Mouse (Mus musculus) spleen, postnatal 4 days (tissue): Measurements from ENCODE around the gene Atp8a1.
"Not testable (repeated sequence)": the region's sequence is repeated elsewhere in the genome, so short reads cannot be mapped to it uniquely, and the experiment has no call there.

Source experiments
- DNase-seq, 2 experiments: peaks; one replicate each; pipeline ENCODE4 v3.0.0; 2022; ENCODE audit warnings: low spot score in 2 of 2

Gene Atp8a1

GRCm38 (mm10) chr5:67826935-67827334 lies 20.3 kb downstream of the Atp8a1 start:
- no peak for DNase-seq

DNA sequence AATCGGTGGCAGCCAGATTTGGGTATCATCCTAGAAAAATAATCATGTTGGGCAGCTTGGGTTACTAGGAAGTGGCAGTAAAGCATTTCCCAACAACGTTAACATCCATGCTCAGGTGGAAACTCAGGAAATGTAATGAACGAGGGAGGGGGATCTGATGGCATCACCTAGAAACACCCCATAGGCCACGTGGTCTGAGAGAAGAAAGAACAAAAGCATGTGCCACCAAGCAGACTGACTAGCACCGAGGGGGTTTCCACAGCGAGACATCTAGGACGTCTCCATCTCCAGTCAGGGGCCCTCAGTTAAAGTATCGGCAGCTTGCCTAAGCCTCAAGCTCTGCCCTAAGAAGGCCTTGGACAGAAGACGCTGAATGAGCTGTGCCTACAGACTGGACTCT lies 21.0 kb downstream of the Atp8a1 start:
- no peak for DNase-seq

- DNase-seq = no peak
These were observed 22.6 kb downstream of the Atp8a1 start for GRCm38 (mm10) chr5:67824600-67824999.

DNA sequence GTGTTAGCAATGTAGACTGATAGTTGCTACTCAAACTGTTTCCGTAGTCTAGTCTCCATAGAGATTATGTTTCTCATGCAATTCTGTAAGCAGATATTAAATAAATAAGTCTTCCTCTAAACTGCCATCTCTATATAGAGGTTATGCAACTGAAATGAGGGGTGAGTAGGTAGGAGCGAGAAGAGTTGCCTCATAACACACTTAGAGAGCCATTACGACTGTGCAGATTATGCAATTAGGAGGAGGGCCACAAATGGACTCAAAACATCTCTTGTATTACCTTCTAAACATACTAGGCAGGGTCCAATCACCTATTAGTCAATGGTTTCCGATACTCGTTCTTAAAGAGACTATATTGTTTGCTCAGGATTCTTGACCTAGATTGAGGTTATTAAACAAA lies 23.5 kb downstream of the Atp8a1 start:
- DNase-seq = no peak

GRCm38 (mm10) chr5:67822619-67823018 lies 24.6 kb downstream of the Atp8a1 start:
- DNase-seq = no peak

- peak in 1 of 2 experiments; percentile 41 for DNase-seq
These were observed 25.2 kb downstream of the Atp8a1 start for GRCm38 (mm10) chr5:67821987-67822401.

GRCm38 (mm10) chr5:67821185-67821584 lies 26.0 kb downstream of the Atp8a1 start:
- no peak for DNase-seq

DNA sequence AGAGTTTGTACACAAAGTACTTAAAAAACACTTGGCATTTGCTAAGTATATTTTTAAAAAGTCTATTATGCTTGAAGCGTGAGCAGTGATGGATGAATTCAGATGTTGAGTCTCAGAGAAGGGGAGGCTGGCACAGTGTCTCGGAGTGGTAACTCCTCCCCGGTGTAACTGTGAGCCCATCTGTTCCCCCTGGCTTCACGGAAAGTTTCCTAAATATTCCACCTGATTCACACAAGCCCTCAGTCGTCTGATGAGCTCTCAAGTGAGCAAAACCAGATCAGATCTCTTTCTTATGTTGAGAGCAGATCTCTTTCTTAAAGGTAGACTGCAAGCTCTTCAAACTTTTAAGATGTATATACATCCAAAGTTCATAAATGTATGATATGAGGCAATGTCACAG lies 27.8 kb downstream of the Atp8a1 start:
- DNase-seq = no peak

DNA sequence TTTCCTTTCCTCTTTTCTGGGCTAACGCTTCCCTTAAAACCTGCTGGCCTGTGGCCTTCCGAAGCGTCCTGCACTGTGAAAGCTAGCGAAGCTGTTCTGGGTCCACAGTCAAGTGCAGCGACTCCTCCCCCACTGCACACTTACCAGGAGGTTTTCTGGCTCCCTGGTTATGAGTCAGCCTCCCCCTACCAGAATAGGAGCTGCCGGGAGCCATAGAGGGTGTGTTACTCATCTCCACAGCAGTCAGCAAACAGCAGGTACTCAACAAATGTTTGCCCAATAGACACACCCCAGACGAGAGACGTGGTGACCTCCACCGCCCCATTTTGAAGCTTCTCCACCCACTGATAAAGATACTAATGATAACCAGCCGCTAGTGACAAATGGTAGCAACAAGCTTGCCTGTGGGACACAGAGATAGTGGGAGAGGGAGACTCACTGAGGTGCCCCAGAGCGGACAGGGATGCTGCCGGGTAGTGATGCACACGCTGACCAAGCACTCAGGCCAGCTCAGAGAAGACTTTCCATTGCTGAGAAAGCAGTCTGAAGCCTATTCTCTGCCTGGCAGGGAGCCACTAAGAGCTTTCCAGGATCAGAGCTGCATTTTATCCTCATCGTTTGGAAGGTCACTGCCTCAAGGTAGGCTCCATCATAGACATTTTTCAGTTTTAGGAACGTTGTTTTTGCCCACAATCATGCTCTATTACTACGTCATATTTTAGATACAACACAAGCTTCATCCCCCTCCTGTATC lies 31.5 kb downstream of the Atp8a1 start:
- DNase-seq = peak; percentile 39 to 72

DNA sequence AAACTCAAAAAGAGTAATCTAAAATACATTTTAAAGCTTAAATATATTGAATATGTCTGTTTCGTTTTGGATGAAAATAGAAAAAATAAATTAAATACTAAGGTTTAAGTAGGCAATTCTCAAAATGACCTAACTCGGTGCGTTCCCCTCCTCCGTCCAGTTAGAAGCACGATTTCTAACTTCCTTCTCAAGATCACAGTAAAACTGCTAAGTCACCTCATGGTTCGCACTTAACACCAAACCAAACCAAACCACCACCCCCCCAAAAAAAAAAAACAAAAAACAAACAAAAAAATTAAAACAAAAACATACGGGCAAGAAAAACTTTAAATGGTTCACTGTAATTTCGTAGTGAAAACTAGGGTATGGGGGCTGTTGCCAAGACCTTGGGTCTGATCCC lies 32.2 kb downstream of the Atp8a1 start:
- DNase-seq = not testable (repeated sequence)

- DNase-seq = peak in 1 of 2 experiments; percentile 63
These were observed 32.7 kb downstream of the Atp8a1 start for GRCm38 (mm10) chr5:67814437-67814965.

DNA sequence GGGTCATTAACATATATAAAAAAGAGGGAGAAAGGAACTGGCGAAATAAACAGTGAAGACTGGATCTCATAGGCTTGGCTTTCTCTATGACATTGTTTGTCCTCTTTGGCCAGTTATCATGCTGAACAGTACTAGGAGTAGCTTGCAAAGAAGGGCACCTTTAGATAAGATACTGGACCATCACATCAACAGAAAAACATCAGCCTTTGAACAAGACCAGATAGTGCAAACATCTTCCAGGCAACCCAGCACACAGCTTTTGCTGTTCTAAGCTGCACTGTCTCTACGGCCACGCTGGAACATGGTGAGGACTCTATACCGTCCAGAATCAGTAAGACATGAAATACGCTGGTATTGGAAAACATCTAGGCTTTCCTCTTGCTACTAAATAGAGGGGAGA lies 33.9 kb downstream of the Atp8a1 start:
- DNase-seq = peak in 1 of 2 experiments; percentile 49

DNA sequence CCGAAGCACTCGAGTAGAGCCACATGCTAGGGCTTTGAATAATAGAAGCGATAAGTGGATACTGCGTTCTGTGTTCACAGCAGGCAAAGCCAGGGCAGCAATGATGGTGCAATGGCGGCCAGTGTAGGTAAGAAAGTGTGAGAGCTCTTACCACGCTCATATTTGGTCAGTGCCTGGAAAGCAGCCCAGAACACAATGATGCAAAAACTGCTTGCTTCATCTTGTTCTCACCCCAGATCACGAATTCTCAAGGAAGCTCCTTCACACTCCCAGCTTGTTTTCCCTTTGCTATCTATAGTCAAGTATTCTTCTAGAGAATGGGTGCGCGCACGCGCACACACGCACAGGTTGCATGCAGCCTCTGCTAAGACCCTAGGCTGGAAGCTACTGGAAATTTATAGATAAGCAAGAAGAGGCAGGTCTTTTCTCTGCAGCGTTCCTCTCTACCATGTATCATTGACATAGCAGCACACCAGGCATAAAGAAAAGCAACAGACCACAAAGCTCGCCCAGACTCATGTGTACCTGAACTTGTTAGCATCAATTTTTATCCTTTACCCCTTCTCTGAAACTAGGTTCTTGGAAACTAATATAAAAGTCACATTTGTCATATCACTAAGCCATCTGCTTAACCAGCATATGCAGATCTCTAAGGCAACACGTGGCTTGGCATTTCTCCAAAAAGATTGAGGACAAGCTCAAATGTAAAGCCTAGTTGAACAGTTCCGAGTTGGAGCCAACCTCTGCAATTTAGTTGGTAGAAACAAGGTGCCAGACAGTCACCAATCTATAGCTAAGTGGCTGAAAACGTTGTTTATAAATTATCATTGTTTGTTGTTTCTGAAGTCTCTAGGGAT lies 44.8 kb downstream of the Atp8a1 start:
- DNase-seq = no peak

GRCm38 (mm10) chr5:67800801-67801200 lies 46.4 kb downstream of the Atp8a1 start:
- no peak for DNase-seq

GRCm38 (mm10) chr5:67799785-67800184 lies 47.4 kb downstream of the Atp8a1 start:
- no peak for DNase-seq

DNA sequence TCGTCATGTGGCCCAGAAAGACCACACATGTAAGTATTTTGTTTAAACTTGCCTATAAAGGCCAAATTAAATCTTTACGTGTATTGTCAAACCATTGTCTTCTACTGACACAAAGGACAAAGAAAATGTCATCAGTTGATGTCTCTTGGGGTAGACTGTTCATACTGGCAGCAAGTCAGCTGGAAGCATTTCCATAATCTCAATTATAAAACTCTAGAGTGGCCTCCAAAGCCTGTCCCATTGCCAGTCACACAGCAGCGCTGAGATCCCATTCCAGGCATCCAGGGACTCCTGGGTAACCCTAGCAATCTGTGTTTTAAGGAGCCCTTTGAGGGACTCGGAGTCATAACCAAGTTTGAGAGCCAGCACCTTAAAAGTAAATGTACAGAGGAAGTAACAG lies 48.9 kb downstream of the Atp8a1 start:
- no peak for DNase-seq

DNA sequence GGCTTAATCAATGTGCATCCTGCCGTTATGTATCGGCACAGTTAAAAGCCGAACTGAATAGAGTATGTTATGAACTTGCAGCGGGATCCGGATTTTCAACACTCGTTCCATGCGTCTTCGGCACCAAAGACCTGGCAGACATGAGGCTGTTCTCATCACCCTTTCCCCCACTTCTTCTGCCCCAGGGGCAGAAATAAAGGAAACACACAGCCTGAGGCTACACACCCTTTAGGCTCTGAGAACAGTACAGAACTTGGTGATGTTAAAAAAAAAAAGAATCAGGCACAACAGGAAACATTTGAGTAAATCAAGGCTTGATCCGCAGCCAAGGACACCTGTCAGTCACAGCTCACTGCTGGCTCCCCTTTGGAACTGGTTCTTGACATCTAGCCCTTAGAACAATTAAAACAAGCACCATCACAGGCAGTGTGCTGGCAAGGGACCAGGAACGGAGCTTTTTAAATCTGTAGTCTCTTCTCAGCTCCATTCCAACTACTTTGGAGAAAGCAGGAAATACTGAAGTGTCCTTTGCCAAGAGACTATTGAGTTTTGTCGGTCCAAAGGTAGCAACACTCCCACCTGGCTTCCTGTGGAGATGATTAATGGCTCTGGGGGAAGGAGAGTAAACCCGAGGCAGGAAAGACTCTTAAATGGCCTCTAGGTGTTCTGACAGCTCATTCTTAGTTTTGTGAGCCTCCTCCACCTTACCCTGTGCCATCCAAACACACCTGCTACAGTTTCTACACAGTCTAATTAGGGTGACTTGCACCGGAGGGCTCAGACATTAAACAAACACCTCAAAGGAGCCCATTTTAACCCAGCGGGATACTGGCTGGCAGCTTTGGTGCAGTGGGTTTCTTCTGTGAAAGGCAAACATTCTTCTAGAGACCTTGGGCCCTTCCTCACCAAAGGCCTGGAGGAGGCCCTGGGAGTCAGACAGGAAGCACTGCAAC lies 50.0 kb downstream of the Atp8a1 start:
- DNase-seq = no peak

DNA sequence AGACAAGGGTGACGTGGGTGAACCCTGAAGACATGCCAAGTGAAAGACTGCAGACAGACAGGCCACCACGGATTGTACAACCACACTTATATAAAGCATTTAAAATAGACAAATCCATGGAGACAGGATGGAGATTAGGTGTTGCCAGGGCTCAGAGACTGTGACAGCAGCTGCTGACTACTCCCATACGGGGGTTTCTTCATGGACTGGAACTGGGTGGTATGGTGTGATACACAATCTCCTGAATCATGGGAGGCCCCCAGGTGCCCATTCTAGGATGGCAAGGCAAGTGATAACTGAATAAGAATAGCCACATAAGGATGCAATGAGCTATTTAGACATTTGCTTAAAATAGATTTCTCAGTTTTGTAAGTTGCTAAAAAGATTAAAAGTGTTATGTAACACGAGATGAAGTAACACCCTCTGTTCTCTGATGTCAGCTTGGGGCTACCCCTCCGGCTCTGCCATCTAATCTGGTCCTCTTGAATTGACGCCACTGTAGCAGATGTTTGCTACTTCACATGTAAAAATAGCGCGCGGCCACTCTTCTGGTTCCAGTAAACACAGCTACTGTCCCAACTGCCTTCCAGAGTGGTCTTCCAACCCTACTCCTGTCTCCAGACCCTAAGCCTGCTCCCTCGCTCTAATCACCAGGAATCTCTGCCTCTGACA lies 53.0 kb downstream of the Atp8a1 start:
- no peak for DNase-seq

DNA sequence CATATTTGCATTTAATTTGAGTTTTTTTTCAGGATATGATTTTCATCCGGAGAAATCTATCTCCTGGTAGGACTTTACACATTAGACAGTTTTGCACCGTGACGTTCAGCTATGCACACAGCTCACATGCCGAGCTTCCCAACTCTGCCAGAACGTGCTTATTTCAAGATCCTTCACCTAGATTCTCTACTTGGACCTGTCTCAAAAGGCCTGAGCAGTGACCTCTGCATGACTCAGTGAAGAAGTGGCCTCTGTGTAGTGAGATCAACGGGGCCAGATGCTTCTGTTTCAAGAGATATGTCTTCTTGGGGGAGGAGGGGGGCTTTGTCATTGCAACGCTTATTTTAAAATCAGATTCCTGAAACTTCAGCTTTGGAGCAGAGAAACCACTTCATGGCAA lies 64.5 kb downstream of the Atp8a1 start:
- no peak for DNase-seq

DNA sequence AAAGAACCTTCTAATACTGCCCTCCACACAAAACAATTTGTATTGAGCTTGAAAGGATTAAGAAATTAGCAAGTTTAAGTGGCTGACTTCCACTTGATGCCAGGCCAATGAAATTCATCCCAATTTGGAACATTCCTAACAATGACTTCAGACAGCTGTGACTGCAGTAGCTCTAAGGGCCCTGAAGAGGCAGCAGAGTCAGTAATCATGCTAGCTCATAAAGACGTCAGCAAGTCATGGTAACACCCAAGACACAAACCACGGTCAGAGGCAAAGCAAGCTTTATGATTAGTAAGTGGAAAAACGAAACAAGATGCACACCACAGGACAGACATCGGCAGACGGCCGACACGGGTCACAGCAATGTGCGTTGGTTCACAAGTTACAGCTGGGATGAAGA lies 69.2 kb downstream of the Atp8a1 start:
- DNase-seq = no peak

GRCm38 (mm10) chr5:67774186-67774585 lies 73.0 kb downstream of the Atp8a1 start:
- no peak for DNase-seq
